Mouse (Mus musculus): Measurements from ENCODE around the gene Vmn2r31. TPM values are rescaled to one million over a fixed set of nuclear protein-coding genes. Genes with fewer than 3 reads are reported as not detected.
"Not testable (repeated sequence)": the region's sequence is repeated elsewhere in the genome, so short reads cannot be mapped to it uniquely, and the experiment has no call there.

Vmn2r31 gene
- polyA plus RNA-seq (2015; fragmentation: Nextera tagmentation; extraction: Ambion mirVana) = not detected in 2 replicates

DNA sequence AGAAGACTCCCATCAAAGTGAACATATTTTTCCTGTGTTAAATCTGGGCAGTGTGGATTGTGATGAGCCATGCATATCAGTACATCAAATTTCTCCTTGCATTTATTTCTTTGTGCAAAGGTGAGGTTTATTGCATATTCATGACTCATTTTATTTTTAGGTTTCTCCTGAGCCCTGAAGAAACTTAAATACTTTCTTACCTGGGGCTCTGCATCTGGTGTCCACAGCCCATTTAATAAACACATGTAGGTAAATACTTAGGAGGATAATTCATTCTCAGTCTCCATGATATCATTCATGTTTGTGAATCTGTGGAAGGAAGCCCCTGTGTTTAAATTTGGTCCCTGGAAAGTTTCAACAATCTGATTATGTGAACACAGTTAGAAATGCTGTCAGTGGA is at the start of gene Vmn2r31:
TSS of gene Vmn2r31 (minus strand) at position 101 of the 400 bp plus-strand sequence.
- H3K4me2 ChIP-seq (replicated peaks); H3K27ac ChIP-seq; H3K9ac ChIP-seq (replicated peaks); H3K36me3 ChIP-seq; H3K4me1 ChIP-seq (replicated peaks); ATAC-seq; H3K27me3 ChIP-seq; H3K4me3 ChIP-seq (replicated peaks); H3K9me3 ChIP-seq: not testable (repeated sequence)

DNA sequence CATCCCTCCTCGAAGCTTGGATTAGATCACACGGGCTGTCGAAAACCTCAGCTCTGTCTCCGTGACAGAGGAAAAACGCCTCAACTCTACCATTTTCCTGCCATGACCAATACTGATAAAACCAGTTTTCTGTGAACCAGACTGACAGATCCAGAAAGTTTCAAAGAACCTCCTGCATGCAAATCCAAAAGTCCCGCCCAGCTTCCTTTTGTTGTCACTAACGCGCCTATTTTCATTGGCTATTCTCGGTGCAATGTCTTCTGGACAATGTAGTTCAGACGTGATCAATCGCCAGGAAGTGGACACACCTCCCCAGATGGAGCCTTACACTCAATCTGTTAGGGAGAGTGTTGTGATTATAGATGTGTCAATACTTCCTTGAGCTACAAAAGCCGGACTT is 25.1 kb downstream of the Vmn2r31 start, which contains the start of gene Gm45783:
TSS of gene Gm45783 (minus strand) at position 143 of the 400 bp plus-strand sequence.
- not testable (repeated sequence) for H3K9ac ChIP-seq (replicated peaks); H3K27ac ChIP-seq; ATAC-seq; H3K9me3 ChIP-seq; H3K27me3 ChIP-seq; H3K4me1 ChIP-seq (replicated peaks); H3K36me3 ChIP-seq; H3K4me3 ChIP-seq (replicated peaks); H3K4me2 ChIP-seq (replicated peaks)
- WGBS = 54% methylated on average over 12 of the region's 12 CpGs

DNA sequence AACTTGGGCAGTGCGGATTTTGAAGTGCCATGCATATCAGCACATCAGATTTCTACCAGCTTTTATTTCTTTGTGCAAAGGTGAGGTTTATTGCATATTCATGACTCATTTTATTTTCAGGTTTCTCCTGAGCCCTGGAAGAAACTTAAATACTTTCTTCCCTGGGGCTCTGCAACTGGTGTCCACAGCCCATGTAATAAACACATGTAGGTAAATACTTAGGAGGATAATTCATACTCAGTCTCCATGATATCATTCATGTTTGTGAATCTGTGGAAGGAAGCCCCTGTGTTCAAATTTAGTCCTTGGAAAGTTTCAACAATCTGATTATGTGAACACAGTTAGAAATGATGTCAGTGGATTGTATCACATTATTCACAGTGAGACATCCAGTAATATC is 62.0 kb downstream of the Vmn2r31 start, which contains the start of gene Vmn2r30:
TSS of gene Vmn2r30 (minus strand) at position 101 of the 400 bp plus-strand sequence.
- not testable (repeated sequence) for ATAC-seq; H3K27me3 ChIP-seq; H3K9ac ChIP-seq (replicated peaks); H3K4me2 ChIP-seq (replicated peaks); H3K27ac ChIP-seq; H3K9me3 ChIP-seq; H3K4me1 ChIP-seq (replicated peaks); H3K4me3 ChIP-seq (replicated peaks); H3K36me3 ChIP-seq
- no CpG with 5 or more reads among the region's 1 CpGs for WGBS

Other genes with a start within 250 kb of the Vmn2r31 start
- 3.5 and 3.8 TPM in 2 replicates for gene Zfp418, start 228.4 kb downstream of the Vmn2r31 start, polyA plus RNA-seq (2015; fragmentation: Nextera tagmentation; extraction: Ambion mirVana)
- gene Zfp772, start 189.7 kb downstream of the Vmn2r31 start, polyA plus RNA-seq (2015; fragmentation: Nextera tagmentation; extraction: Ambion mirVana) = 8.9 and 9.0 TPM in 2 replicates
- gene Vmn2r29, start 152.4 kb downstream of the Vmn2r31 start, polyA plus RNA-seq (2015; fragmentation: Nextera tagmentation; extraction: Ambion mirVana) = 0.71 and 1.5 TPM in 2 replicates
- gene Gm45844, start 121.4 kb downstream of the Vmn2r31 start, polyA plus RNA-seq (2015; fragmentation: Nextera tagmentation; extraction: Ambion mirVana) = 4.6 and 6.0 TPM in 2 replicates
- gene Clcn4, start 98.9 kb downstream of the Vmn2r31 start, polyA plus RNA-seq (2015; fragmentation: Nextera tagmentation; extraction: Ambion mirVana) = 150 and 157 TPM in 2 replicates
- not detected in 2 replicates for gene Vmn2r30, start 62.1 kb downstream of the Vmn2r31 start, polyA plus RNA-seq (2015; fragmentation: Nextera tagmentation; extraction: Ambion mirVana)
- gene Gm45783, start 25.1 kb downstream of the Vmn2r31 start, polyA plus RNA-seq (2015; fragmentation: Nextera tagmentation; extraction: Ambion mirVana) = not detected in 2 replicates
- not detected in 2 replicates for gene Vmn2r32, start 80.3 kb upstream of the Vmn2r31 start, polyA plus RNA-seq (2015; fragmentation: Nextera tagmentation; extraction: Ambion mirVana)
- gene Vmn2r33, start 167.1 kb upstream of the Vmn2r31 start, polyA plus RNA-seq (2015; fragmentation: Nextera tagmentation; extraction: Ambion mirVana) = not detected in 2 replicates

Measured in midbrain, embryonic 13.5 days (tissue).